Mouse (Mus musculus): ENCODE measurements at regions not wholly inside any gene's neighbourhood (a gene's known extent, or its start where the extent isn't known, plus 50 kb on each side); places are given as distances from the start of the nearest gene placed in this dataset.
A peak's percentile ranks its signal among the peaks of the same experiment; 100 is the strongest.

DNA sequence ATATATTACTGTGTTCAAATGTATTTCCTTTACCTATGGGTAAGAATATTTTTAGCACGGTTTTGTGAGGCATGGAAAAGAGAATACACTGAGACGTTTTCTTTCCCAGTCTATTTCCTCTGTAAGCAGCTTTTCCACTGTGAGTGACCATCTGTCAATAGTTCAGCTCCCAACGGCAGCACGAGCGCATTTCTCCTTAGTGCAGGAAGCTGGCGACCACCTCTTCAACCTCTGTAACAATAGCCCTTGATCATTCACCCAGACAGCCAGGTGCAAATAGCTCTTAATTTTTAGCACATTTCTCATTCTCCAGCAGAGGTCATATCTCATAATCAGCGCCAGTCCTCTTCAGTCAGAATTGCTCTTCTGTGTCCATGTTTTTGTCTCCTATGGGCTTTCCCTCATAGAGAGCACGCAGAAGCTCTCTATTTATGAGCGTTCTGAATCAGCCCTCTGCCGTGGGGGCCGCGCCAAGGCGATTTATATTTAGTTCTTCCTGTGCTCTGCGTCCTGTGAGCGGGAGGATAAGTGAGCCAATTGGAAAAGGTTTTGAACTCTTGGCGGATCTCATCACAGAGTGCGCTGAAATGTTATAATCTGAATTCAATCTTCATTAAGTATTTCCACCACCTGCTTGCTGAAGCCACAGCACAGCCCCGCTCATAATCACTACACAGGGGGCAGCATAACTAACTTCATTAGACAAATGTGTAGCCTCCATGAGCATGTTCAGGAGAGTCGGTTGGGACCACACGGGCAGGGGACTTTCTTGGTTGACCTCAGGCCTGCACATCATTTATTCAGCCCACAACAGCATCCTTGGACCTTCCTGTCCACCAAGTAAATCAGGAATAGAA lies 171.3 kb upstream of the Slc24a2 start:
- peak; percentile 16 to 23 for DNase-seq (ENCODE audit: low spot score in 2 of 2)

DNA sequence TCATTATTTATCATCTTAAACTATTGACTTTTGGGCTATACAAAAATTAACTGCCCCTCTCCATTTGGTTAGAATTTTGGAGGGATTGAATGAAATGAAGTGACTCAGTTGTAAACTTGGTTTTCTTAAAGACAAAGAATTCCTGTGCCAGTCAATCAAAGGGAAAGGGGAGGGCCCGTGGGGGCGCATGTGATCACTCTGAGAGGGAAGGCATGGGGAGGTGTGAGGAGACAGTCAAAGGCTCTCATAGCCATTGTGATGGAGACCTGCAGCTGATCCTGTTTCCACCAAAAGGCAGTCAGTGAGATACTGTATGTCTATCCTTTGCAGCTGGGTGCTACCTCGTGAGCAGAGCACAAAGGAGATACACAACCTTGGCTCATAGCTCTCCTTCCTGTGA lies 156.6 kb upstream of the Slc24a2 start:
- DNase-seq (ENCODE audit: low spot score in 2 of 2) = no peak

DNA sequence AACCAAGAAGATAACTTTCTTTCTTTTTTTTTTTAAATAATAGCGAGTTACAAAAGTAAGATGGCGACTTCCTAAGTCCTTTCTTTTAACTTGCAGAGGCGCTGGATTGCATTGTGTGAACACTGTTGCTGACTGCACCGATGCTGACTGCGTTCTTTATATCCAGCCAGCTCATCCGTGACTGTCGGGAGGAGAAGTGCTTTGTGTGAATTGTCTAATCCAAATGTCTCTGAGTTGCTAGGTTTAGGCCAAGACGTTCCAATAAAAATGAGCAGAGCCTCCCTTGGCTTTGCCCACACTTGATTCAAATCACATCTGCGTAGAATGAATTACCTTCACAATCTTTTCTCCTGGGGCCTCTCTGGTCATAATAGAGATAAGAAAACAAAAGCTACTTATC lies 156.0 kb upstream of the Slc24a2 start:
- no peak for DNase-seq (ENCODE audit: low spot score in 2 of 2)

DNA sequence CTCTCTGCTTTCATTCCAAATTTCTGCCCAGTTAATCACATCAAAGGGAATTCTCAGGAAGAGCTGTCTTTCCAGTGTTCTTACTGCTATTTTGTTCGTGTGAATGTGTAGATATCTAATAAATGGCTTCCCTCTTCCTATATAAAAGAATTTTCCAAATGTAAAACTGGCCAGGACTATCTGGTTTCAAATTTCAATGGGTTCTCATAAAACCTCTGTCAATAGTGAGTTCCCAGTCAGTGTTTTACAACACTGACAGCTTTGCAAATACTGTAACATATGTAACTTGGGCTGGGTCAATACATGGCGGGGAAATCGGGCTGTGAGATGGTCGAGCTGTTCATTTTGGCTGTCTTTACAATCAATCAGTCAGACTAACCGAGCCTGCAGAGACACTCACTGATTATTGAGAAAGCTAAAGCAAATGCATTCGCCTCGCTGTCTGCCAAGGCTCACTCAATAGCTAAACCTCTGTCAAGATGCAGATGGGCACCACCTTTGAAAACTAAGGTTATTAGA lies 155.0 kb upstream of the Slc24a2 start:
- DNase-seq (ENCODE audit: low spot score in 2 of 2) = no peak

DNA sequence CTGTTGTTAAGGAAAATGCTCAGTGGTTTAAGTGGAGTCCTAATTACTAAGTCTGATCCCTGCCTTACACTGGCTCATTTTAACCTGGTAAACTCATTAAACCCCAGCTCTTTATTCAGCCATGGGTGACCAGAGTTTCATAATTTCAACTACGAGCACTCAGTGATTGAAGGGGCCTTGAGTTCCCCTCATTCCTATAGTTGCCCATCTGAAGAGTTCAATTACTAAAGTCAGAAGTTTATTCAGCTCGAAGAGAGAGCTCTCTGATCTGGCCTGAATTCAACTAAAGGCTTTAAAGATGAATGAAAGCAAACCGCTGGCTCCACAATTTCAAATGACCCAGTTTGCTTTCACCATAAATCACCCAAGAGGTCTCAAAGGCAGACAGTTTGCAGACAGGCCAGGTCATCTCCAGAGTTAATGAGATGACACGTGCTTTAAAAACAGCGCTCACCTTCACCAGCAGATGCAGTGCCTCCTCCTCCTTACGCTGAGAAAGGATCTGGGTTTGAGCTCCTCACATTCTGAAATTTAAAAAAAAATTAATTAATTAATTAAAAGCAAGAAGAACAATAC lies 154.3 kb upstream of the Slc24a2 start:
- no peak for DNase-seq (ENCODE audit: low spot score in 2 of 2)

DNA sequence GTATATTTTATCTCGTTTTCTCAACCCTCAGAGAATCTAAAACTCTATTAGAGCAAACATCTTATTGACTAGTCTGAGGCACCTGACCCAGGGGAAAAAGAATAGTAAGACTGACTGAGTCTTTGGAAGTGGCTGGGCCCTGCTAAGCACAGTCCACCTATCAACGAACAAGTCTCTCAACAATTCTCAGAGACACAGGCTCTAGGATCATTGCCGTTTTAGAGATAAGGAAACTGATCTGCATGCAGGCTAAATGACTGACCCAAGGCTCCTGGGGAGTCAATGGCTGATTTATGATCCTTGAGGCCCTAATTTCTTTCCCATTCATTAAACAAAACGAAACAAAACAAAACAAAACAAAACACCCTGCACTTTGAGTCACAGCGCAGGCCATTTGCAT lies 150.4 kb upstream of the Slc24a2 start:
- DNase-seq (ENCODE audit: low spot score in 2 of 2) = no peak

DNA sequence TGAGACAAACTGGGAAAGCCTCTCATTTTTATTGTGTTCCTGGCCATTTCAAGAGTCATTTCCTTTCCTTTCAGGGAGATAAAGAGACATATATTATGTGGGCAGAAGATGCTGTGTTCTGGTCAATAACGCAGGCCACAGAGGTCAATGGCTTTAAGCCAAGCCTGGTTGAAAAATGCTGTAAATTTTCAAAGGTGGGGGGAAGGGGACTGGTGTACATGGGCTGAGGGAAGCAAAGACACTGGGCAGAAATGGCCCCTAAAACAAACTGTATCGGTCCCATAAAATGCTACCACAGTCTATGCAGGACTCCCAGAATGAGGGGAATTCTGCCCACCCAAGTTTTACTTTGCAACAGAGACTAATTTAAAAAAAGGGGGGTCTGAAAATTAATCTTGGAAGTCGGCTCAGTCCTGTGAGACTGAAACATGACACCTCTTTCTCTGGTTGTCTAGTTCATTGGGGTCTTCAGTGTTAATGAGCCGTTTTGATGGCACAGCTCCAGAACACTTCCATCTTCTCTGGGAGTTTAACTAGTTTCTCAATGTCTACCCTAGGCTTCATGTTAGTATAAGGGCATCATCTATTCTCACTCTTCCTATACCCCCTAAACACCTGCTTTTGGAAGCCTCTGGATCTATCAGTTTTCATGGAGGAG lies 149.4 kb upstream of the Slc24a2 start:
- DNase-seq (ENCODE audit: low spot score in 2 of 2) = no peak

DNA sequence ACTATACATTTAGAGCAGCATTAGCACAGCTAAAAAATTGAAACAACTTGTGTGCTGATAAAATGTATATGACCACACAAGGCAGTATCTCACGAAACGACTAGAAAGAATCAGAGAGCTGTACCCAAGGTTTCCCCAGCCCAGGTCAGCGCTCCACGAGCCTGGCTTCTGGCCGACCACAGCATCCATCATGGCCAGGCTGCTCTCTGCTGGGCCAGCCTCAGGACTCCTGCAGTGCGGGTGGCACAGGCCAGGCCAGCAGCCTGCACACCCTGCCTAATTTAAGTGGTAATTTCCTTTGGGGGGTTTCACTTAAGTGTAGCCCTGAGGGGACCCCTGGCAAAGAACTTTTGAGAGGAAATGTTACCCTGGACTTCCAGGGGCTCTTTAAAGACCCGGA lies 141.7 kb upstream of the Slc24a2 start:
- DNase-seq (ENCODE audit: low spot score in 2 of 2) = no peak

DNA sequence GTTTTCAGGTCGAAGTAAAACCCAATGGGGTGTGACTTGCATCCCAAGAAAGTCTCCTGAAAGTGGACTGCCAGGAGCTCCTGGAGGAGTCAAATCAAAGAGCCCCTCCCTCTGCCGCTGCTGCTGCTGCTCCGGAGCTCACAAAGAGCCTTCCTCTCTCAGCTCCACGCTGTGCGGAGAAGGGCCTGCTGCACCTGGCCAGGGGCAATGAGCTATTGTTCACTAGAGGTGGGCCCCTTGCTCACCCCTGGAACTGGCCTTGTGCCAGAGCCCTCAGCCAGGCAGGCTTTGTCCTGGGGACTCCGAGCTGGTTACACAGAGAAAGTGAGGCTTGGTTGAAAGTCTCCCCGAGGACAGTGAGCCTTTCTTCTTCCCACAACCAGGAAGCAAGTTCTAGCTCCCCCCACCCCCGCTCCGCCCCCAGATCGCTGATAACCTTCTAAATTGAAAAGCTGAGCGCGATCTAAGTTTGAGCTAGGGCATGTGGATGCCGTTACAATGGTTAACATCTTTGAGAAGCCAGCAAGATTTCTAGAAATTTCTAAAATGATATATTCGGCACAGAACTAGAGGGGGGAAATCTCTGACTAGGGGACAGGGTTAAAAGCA lies 139.5 kb upstream of the Slc24a2 start:
- DNase-seq (ENCODE audit: low spot score in 2 of 2) = no peak

DNA sequence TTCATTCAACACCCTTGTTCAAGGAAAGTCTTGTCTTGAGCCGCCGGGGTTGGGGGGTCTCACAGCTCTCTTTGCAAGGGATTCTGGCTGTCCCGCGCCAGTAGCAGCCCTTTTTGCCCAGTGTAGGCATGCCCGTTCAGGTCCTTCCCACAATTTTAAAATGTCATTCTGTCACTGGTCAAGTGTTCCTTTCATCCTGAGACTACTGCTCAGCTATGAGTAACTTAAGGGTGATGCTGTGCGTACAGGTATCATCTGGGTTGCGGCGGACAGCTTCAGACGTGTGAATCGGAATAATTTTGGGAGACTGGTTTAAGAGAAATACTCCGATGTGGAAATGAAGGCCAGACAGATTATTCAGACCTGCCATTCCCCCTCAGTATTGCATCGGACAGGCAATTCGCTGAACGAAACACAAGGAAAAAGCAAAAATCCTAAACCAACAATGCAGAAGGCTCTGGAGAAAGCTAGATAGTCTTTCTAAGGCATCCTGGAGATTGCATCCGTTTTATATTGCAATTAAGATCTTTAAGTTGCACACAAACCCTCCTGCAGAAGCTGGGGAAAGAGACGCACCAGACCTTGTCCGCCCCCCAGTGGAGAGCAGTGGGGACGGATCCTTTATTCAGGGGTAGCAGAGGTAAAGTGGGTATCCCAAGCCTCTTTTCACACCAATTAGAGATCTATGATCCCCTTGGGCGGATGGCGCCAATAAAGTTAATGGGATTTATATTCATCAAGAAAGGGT lies 138.3 kb upstream of the Slc24a2 start:
- peak in 1 of 2 experiments; percentile 48 for DNase-seq (ENCODE audit: low spot score in 2 of 2)

DNA sequence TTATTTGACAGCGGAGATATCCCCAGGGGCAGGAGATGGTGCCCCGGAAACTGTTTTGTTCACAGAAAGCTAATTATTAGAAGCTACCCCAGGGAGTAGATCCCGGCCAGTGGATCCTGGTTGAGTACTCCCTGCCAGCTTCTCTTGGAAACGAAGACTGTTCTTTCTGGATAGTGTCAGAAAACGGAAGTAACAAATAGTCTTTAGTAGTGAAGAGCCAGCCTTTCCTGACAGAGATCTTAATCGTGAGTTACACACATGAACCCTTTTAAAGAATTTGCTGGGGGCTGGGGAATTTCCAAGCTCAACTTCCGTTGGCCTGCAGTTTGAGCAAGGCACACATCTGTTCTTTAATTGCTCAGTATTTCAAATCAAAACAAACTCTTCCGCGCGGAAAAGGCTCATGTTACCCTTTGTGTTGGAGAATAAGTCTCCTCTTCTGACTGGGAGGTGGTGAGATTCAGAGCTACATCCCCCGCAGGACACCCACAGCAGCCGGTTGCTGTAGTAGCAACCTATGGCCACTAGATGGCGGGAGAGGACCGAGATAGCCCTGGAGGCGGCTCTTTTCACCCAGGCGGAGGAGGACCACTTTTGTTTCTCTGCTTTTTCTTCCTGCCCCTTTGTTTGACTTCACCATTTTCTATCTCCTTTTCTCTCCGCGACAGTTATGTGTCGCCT lies 137.6 kb upstream of the Slc24a2 start:
- DNase-seq (ENCODE audit: low spot score in 2 of 2) = peak; percentile 67 to 75

DNA sequence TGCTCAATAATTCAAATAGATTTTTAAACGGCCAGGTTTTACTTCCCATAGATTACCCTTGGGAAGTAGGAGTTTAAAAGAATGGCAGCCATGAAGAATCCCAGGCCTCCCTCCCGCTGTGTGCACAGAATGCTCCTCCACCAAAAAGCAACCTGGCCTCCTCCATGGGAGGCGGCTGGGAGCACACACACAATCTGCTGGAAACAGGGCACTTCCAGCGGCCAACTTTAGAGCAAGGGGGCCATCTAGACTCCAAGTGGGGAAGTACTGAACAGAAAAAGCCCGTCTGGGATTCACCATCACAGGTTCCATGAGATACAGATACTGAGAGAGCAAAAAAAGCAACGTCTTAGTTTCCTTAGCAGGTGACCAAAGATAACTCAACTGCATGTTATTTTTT lies 131.9 kb upstream of the Slc24a2 start:
- DNase-seq (ENCODE audit: low spot score in 2 of 2) = peak in 1 of 2 experiments; percentile 55

DNA sequence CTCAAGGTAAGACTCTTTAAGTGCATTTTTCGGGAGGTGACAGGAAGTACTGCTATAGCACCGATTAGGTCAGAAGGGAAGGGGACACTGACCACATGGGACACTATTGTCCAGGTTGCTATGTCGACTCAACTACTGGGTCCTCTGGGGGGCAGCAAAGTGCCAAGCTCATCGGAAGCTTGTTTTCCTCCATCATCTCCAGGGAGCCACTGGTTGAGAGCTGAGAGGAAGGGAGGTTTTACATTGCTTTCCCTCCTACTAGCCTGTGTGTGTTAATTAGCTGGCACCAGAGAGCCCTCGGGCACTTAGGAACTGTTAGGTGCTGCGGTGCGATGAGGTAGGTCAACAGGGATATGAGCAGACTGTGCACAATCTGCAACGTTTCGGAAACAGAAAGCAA lies 129.2 kb upstream of the Slc24a2 start:
- peak in 1 of 2 experiments; percentile 31 for DNase-seq (ENCODE audit: low spot score in 2 of 2)

DNA sequence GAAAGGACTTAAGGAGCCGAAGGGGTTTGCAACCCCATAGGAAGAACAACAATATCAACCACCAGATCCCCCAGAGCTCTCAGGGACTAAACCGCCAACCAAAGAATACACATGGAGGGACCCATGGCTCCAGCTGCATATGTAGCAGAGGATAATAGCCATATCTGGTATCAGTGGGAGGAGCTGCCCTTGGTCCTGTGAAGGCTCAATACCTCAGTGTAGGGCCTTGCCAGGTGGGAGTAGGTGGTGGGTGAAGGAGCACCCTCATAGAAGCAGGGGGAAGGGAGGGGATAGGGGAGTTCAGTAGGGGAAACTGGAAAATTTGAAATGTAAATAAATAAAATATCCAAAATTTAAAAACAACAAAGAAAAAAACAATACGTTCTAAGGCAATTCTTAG lies 128.7 kb upstream of the Slc24a2 start:
- no peak for DNase-seq (ENCODE audit: low spot score in 2 of 2)

DNA sequence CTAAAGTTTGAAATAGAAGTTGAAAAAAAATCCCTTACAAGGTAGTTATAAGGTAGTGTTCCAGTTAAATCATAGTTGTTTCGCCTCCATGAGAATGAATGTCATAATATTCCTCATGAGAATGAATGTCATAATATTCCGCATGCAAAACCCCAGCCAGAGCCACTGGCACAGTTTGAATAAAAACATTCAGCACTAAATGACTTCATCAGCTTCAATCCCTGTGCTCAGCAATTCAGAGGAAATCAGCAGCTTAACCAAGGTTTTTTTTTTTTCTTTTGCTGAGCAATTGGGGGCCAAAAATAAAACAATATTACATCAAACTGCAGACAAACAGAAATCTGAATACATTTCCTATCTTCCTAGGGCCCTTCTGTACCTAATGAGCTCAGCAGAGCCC lies 102.7 kb upstream of the Slc24a2 start:
- DNase-seq (ENCODE audit: low spot score in 2 of 2) = no peak

DNA sequence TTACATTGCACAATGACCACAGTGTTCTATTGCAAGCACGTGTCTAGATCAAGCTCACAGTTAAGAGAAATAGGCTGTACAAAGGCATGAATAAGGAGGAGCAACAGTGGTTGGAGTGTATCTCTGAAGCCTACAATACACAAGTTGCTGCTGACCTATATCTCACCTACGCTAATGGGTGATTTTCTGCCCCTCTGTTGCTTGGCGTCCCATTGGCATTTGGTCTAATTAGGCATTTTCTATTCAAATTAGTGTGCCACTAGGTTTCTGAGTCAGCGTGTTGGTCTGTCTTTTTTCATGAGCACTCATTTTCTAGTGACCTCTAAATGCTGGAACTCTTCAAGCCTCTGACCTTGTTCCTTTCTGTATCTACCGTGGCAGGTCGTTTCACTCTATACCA lies 98.9 kb upstream of the Slc24a2 start:
- no peak for DNase-seq (ENCODE audit: low spot score in 2 of 2)

DNA sequence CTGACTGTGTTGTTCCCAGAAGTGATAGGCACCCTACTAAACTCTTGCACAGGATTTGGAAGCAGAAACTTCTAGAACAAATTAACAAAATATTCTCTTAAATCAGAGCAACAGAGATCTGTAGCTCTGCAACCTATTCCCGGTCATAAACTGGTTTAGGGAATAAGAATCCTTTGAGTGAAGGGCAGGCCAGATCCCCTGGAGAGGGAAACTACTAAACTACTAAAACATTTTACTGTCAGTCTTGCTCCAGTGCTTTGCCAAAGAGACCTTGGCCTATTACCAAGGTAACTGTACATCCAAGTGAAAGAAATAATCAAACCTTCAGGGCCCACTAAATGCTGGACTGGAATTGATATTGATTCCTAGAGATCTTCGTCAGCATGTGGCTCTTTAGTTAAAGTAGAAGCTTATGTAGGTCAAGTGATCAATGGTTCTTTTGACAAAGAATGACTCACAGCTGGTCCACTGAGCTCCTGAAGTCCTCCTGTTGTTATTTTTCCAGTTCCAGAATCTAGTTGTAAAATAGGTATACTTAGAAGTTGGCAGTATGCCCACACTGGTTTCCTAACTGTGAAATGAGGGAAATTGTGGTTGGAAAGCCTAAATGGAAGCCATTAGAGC lies 91.6 kb upstream of the Slc24a2 start:
- no peak for DNase-seq (ENCODE audit: low spot score in 2 of 2)

DNA sequence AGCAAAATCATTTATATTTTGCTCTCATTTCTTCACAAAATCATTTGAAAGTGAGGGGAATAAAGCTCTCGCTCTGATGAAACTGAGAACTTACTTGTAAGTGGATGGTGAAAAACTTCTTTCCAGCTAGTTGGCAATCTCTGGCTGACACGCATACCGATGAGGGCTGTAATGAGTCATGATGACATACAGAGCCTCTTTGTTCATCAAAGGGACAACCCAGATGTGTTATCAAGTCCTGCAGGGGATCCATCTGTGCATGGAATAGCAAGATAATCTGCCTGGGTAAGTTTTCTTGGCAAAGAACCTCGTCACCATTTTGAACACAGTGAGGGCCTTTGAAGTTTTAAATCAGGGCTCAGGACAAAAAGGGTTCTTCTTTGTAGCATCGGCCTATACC lies 67.9 kb upstream of the Slc24a2 start:
- no peak for DNase-seq (ENCODE audit: low spot score in 2 of 2)

DNA sequence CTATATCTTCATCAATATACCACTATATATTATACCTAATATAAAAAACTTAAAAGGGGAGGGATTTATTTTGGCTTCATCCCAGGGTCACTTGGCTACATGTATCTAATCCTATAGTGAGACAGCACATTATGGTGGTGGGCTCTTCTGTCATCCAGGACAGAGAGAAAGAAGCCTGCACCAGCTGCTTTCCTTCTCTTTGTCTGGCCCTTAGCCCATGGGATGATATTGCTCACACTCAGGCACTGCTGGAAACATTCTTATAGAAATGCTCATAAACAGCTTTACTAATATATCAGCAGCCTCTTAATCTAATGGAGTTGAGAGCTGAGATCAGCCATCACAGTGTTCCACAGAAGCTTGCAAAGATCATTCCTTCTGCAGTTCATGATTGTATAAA lies 64.3 kb upstream of the Slc24a2 start:
- DNase-seq (ENCODE audit: low spot score in 2 of 2) = no peak

Data from left cerebral cortex, adult 8-10 months (tissue).